Mouse (Mus musculus): ENCODE results near the gene Slc35f4. TPM values are rescaled to one million over a fixed set of nuclear protein-coding genes. Genes with fewer than 3 reads are reported as not detected.

Slc35f4 gene
- polyA plus RNA-seq, 1 experiment from 2014 or later = 0.18 TPM

DNA sequence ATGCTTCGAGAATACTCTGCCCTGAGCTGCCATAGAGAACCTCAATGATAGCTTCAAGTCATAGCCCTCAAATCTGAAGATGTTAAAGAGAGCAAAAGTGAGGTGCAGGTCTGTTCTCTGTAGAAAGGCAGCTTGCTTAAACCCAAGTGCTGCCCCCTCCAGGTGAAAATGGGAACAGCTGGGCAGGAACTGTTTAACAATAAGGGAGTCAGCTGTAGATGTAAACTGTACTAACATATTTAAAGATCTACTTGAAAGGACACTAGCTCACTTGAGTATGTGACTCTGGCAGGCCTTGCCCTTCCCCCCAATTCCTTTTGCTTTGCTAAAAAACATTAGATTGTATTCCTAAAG, 177.0 kb downstream of the Slc35f4 start:
- no peak for ATAC-seq (ENCODE audit: insufficient number of reproducible peaks, insufficient read depth, low FRiP score, low read depth)
- Histone ChIP-seq H3K4me3 (ENCODE audit: control insufficient read depth in 1 of 2, insufficient read depth in 1 of 2, low read depth in 1 of 2, low read length in 2 of 2) (no peak overlapping the region), H3K4me2 (ENCODE audit: low read length) (no peak overlapping the region), H3K36me3 (ENCODE audit: control insufficient read depth, insufficient read depth, low read length) (no peaks in the 10 kb centered on the region), H3K27me3 (ENCODE audit: control insufficient read depth, insufficient read depth, low read length) (no peaks in the 10 kb centered on the region), H3K4me1 (ENCODE audit: control insufficient read depth in 2 of 2, insufficient read depth in 2 of 2, low read length in 2 of 2) (no peaks in the 10 kb centered on the region), H3K27ac (replicated peaks in 1 of 2; ENCODE audit: control insufficient read depth in 1 of 2, insufficient read depth in 1 of 2, low read depth in 2 of 2, low read length in 2 of 2) (no peak overlapping the region), H3K9ac (ENCODE audit: low read length) (no peak overlapping the region), H3K9me3 (ENCODE audit: control insufficient read depth, low read length) (no peaks in the 10 kb centered on the region)
- 70% methylated on average over 1 of the region's 1 CpGs for WGBS

DNA sequence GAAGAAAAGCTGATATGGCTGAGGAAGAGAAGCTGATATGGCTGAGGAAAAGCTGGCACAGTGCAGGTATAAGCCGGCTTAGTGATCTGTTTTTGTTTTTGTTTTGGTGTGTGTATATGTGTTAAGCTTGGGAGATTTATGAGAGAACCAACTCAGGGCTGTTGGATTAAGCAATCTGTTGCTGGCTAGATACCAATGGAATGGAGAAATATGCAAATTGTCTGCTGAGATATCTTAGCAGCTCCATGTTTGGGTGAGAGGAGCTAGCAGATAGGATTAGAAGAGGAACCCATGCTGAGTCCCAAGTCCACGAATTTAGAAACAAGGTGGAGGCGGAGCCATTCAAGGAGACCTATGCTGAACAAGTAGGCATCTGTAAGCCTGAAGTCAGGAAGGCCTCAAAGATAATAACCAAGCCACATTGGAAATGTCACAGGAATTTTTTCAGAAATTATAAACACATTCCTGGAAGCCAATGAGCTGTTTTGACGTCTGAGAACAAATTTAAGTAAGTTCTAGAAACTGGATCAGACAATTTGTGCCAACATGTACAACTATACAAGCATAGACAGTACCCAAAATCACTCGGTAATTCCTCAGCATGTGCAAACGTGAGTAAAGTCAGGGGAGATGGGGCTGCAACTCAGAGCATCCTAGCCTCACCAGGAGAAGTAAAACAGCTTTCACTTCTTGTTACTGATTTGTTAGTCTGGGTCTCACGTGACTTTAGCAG, 177.5 kb downstream of the Slc35f4 start:
- H3K9ac ChIP-seq (ENCODE audit: low read length) = no peak overlapping the region
- ATAC-seq (ENCODE audit: insufficient number of reproducible peaks, insufficient read depth, low FRiP score, low read depth) = no peak

DNA sequence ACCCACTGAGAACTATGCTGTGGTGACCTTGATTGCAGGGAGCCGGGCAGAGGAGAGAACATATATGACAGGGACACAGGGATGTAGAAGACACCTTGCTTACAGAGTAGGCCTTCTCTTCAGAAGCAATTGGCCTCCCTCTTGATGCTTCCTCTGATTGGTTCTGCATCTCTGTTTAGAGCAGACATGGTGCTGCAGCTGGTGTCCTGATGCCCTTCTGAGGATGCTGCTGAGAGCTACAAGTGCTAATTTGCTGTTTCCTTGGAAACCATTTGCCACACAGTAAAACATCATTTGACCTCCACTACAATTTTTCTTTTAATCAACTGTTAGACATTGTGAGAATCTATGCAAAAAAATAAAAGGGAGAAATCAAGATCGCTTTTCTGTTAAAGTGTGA, 180.0 kb downstream of the Slc35f4 start:
- Histone ChIP-seq H3K4me2 (ENCODE audit: low read length) (no peak overlapping the region), H3K27me3 (ENCODE audit: control insufficient read depth, insufficient read depth, low read length) (no peaks in the 10 kb centered on the region), H3K4me3 (ENCODE audit: control insufficient read depth in 1 of 2, insufficient read depth in 1 of 2, low read depth in 1 of 2, low read length in 2 of 2) (no peak overlapping the region), H3K27ac (replicated peaks in 1 of 2; ENCODE audit: control insufficient read depth in 1 of 2, insufficient read depth in 1 of 2, low read depth in 2 of 2, low read length in 2 of 2) (no peak overlapping the region), H3K36me3 (ENCODE audit: control insufficient read depth, insufficient read depth, low read length) (no peaks in the 10 kb centered on the region), H3K9me3 (ENCODE audit: control insufficient read depth, low read length) (no peaks in the 10 kb centered on the region), H3K4me1 (ENCODE audit: control insufficient read depth in 2 of 2, insufficient read depth in 2 of 2, low read length in 2 of 2) (no peaks in the 10 kb centered on the region), H3K9ac (ENCODE audit: low read length) (no peak overlapping the region)
- 84% methylated on average over 2 of the region's 2 CpGs for WGBS
- no peak for ATAC-seq (ENCODE audit: insufficient number of reproducible peaks, insufficient read depth, low FRiP score, low read depth)

More for the DNA sequence above, 177.5 kb downstream of the Slc35f4 start:
- H3K27ac ChIP-seq (replicated peaks in 1 of 2; ENCODE audit: control insufficient read depth in 1 of 2, insufficient read depth in 1 of 2, low read depth in 2 of 2, low read length in 2 of 2) = no peak overlapping the region
- no peaks in the 10 kb centered on the region for H3K27me3 ChIP-seq (ENCODE audit: control insufficient read depth, insufficient read depth, low read length)
- no peaks in the 10 kb centered on the region for H3K9me3 ChIP-seq (ENCODE audit: control insufficient read depth, low read length)
- H3K36me3 ChIP-seq (ENCODE audit: control insufficient read depth, insufficient read depth, low read length) = no peaks in the 10 kb centered on the region
- H3K4me1 ChIP-seq (ENCODE audit: control insufficient read depth in 2 of 2, insufficient read depth in 2 of 2, low read length in 2 of 2) = no peaks in the 10 kb centered on the region
- no peak overlapping the region for H3K4me3 ChIP-seq (ENCODE audit: control insufficient read depth in 1 of 2, insufficient read depth in 1 of 2, low read depth in 1 of 2, low read length in 2 of 2)
- WGBS = 60% methylated on average over 7 of the region's 7 CpGs
- H3K4me2 ChIP-seq (ENCODE audit: low read length) = no peak overlapping the region

DNA sequence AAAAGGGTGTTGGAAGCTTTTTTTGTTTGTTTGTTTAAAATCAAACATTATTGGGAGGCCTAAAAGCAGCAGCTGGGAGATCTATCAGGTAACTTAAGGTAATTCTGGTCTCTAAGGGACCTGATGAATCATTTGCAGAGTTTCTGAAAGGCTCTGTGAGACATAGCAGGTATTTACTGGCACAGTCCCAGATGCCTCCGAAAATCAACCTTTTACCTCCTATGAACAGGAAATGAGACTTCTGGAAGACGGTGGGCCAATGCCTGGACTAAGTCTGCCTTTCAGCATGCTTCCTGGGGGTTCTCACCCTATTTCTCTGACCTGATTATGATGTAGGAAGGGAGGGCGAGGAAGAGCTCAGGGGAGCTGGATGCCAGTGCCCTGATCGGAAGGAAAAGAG, 188.8 kb downstream of the Slc35f4 start:
- no peak for ATAC-seq (ENCODE audit: insufficient number of reproducible peaks, insufficient read depth, low FRiP score, low read depth)
- Histone ChIP-seq H3K9me3 (ENCODE audit: control insufficient read depth, low read length) (no peaks in the 10 kb centered on the region), H3K27ac (replicated peaks in 1 of 2; ENCODE audit: control insufficient read depth in 1 of 2, insufficient read depth in 1 of 2, low read depth in 2 of 2, low read length in 2 of 2) (no peak overlapping the region), H3K36me3 (ENCODE audit: control insufficient read depth, insufficient read depth, low read length) (no peaks in the 10 kb centered on the region), H3K27me3 (ENCODE audit: control insufficient read depth, insufficient read depth, low read length) (no peaks in the 10 kb centered on the region), H3K4me2 (ENCODE audit: low read length) (no peak overlapping the region), H3K4me1 (ENCODE audit: control insufficient read depth in 2 of 2, insufficient read depth in 2 of 2, low read length in 2 of 2) (no peaks in the 10 kb centered on the region), H3K9ac (ENCODE audit: low read length) (no peak overlapping the region), H3K4me3 (ENCODE audit: control insufficient read depth in 1 of 2, insufficient read depth in 1 of 2, low read depth in 1 of 2, low read length in 2 of 2) (no peak overlapping the region)
- WGBS = 76% methylated on average over 4 of the region's 4 CpGs

DNA sequence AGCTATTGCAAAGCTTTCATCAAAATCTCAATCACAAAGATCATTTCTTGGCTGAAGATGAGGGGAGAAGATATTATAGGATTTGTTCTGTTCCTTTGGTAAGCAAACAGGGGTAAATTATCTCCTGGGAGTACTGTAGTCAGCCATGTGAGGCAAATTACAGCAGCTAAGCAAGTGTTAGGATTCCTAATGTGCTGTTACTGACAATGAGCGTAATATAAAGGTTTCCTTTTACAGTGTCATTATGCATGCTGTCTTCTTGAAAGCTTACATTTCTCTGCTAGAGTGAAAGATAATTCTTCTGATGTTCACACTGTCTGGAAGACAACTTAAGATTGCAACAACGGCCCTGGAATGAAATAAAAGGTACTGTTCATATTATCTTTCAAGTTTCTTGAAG, 192.0 kb downstream of the Slc35f4 start:
- H3K9me3 ChIP-seq (ENCODE audit: control insufficient read depth, low read length) = no peaks in the 10 kb centered on the region
- no peaks in the 10 kb centered on the region for H3K4me1 ChIP-seq (ENCODE audit: control insufficient read depth in 2 of 2, insufficient read depth in 2 of 2, low read length in 2 of 2)
- no peaks in the 10 kb centered on the region for H3K27me3 ChIP-seq (ENCODE audit: control insufficient read depth, insufficient read depth, low read length)
- 83% methylated on average over 2 of the region's 2 CpGs for WGBS
- H3K36me3 ChIP-seq (ENCODE audit: control insufficient read depth, insufficient read depth, low read length) = no peaks in the 10 kb centered on the region
- H3K4me3 ChIP-seq (ENCODE audit: control insufficient read depth in 1 of 2, insufficient read depth in 1 of 2, low read depth in 1 of 2, low read length in 2 of 2) = no peak overlapping the region
- no peak overlapping the region for H3K4me2 ChIP-seq (ENCODE audit: low read length)
- no peak for ATAC-seq (ENCODE audit: insufficient number of reproducible peaks, insufficient read depth, low FRiP score, low read depth)
- H3K27ac ChIP-seq (replicated peaks in 1 of 2; ENCODE audit: control insufficient read depth in 1 of 2, insufficient read depth in 1 of 2, low read depth in 2 of 2, low read length in 2 of 2) = no peak overlapping the region
- H3K9ac ChIP-seq (ENCODE audit: low read length) = no peak overlapping the region

DNA sequence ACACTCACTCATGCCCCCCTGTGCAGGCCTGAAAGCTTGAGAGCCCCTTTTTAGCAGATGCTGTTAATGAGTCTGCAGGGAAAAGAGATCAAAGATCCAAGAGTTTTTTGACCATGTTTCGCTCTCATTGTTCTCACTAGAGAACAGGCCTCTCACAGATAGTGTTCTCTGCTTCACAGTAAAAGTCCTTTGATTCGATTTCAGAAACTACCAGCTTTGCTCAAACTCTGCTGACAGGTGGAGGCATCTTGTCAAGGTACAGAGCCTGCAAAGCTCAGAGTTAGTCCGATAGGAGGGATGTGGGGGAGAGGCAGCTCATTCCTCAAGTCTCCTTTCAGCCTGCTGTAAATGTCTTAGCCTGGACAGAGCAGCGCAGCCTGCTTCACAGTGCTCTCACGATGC, 209.4 kb downstream of the Slc35f4 start:
- Histone ChIP-seq H3K9ac (ENCODE audit: low read length) (no peak overlapping the region), H3K36me3 (ENCODE audit: control insufficient read depth, insufficient read depth, low read length) (no peaks in the 10 kb centered on the region), H3K4me3 (ENCODE audit: control insufficient read depth in 1 of 2, insufficient read depth in 1 of 2, low read depth in 1 of 2, low read length in 2 of 2) (no peak overlapping the region), H3K27me3 (ENCODE audit: control insufficient read depth, insufficient read depth, low read length) (no peaks in the 10 kb centered on the region), H3K4me2 (ENCODE audit: low read length) (no peak overlapping the region), H3K9me3 (ENCODE audit: control insufficient read depth, low read length) (no peaks in the 10 kb centered on the region), H3K27ac (replicated peaks in 1 of 2; ENCODE audit: control insufficient read depth in 1 of 2, insufficient read depth in 1 of 2, low read depth in 2 of 2, low read length in 2 of 2) (no peak overlapping the region), H3K4me1 (ENCODE audit: control insufficient read depth in 2 of 2, insufficient read depth in 2 of 2, low read length in 2 of 2) (no peaks in the 10 kb centered on the region)
- 40% methylated on average over 5 of the region's 5 CpGs for WGBS
- no peak for ATAC-seq (ENCODE audit: insufficient number of reproducible peaks, insufficient read depth, low FRiP score, low read depth)

DNA sequence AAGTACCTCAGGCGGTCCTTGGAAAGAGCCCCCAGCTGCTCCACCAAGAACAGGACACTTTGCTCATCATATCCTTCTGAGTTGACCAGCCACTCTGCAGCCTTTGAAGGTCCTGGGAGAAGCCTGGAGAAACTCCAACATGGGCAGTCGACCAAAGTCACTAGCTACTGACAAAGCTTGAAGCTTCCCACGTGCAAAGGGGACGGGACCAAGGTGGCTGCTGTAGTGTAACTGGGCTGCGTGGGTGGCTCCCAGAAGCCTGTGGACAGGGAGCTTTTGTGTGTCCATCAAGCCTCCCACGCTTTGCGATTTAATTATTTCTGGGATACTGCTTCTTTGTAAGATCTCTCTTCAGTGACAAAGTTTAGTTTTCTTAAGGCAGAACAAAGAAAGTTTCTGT, 211.9 kb downstream of the Slc35f4 start:
- no peak overlapping the region for H3K9ac ChIP-seq (ENCODE audit: low read length)
- WGBS = 68% methylated on average over 7 of the region's 7 CpGs
- H3K27me3 ChIP-seq (ENCODE audit: control insufficient read depth, insufficient read depth, low read length) = no peaks in the 10 kb centered on the region
- no peak for ATAC-seq (ENCODE audit: insufficient number of reproducible peaks, insufficient read depth, low FRiP score, low read depth)
- H3K4me2 ChIP-seq (ENCODE audit: low read length) = no peak overlapping the region
- H3K4me3 ChIP-seq (ENCODE audit: control insufficient read depth in 1 of 2, insufficient read depth in 1 of 2, low read depth in 1 of 2, low read length in 2 of 2) = no peak overlapping the region
- no peaks in the 10 kb centered on the region for H3K4me1 ChIP-seq (ENCODE audit: control insufficient read depth in 2 of 2, insufficient read depth in 2 of 2, low read length in 2 of 2)
- no peak overlapping the region for H3K27ac ChIP-seq (replicated peaks in 1 of 2; ENCODE audit: control insufficient read depth in 1 of 2, insufficient read depth in 1 of 2, low read depth in 2 of 2, low read length in 2 of 2)
- H3K9me3 ChIP-seq (ENCODE audit: control insufficient read depth, low read length) = no peaks in the 10 kb centered on the region
- H3K36me3 ChIP-seq (ENCODE audit: control insufficient read depth, insufficient read depth, low read length) = no peaks in the 10 kb centered on the region

DNA sequence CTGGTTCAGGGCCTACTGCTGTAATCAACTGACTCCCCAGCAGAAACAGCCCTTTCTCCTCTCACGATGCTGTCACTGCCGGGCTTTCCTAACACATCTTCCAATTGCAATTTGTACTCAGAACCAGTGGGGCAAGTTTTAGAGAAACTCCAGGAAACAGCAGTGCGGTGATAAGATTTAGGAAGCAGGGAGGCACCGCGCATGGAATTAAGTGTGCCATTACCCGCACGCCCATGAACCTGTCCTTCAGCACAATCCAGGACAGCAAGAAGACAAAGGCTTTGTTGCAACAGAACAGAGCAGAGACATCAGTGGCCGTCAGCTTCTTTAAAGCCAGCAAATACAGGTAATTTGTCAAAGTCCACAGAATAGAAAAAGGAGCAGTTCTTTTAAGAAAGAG, 212.5 kb downstream of the Slc35f4 start:
- H3K27me3 ChIP-seq (ENCODE audit: control insufficient read depth, insufficient read depth, low read length) = no peaks in the 10 kb centered on the region
- H3K4me2 ChIP-seq (ENCODE audit: low read length) = no peak overlapping the region
- H3K9ac ChIP-seq (ENCODE audit: low read length) = no peak overlapping the region
- H3K36me3 ChIP-seq (ENCODE audit: control insufficient read depth, insufficient read depth, low read length) = no peaks in the 10 kb centered on the region
- H3K9me3 ChIP-seq (ENCODE audit: control insufficient read depth, low read length) = no peaks in the 10 kb centered on the region
- 68% methylated on average over 8 of the region's 8 CpGs for WGBS
- H3K27ac ChIP-seq (replicated peaks in 1 of 2; ENCODE audit: control insufficient read depth in 1 of 2, insufficient read depth in 1 of 2, low read depth in 2 of 2, low read length in 2 of 2) = no peak overlapping the region
- H3K4me3 ChIP-seq (ENCODE audit: control insufficient read depth in 1 of 2, insufficient read depth in 1 of 2, low read depth in 1 of 2, low read length in 2 of 2) = no peak overlapping the region
- ATAC-seq (ENCODE audit: insufficient number of reproducible peaks, insufficient read depth, low FRiP score, low read depth) = no peak
- no peaks in the 10 kb centered on the region for H3K4me1 ChIP-seq (ENCODE audit: control insufficient read depth in 2 of 2, insufficient read depth in 2 of 2, low read length in 2 of 2)
